Mouse (Mus musculus): ENCODE data around the gene Gm340. TPM values are rescaled to one million over a fixed set of nuclear protein-coding genes. Genes with fewer than 3 reads are reported as not detected.

Gm340 gene
- polyA plus RNA-seq, 1 experiment from 2014 or later = 4.8 TPM

DNA sequence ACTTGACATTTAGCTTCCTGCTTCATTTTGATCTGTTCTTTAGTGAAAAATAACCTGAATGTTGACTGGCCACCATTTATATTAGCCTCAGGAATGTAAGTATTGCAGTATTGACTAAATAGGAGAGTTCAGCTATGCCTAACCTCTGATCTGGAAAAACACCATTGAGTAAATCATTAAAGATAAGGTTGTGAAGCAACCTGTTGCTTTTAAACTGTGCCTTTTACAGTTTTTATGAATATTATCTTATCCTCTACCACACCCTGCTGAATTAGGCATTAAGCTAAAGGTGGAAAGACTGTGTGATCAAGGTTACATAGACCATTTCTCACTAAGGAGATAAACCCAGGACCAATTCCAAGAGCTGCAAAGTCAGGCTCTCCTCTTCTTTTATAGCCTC, 4.6 kb upstream of the Gm340 start:
- Histone ChIP-seq H3K9ac (replicated peaks; ENCODE audit: low read length) (no peak overlapping the region), H3K9me3 (replicated peaks; ENCODE audit: control insufficient read depth, low read length) (no peaks in the 10 kb centered on the region), H3K4me1 (ENCODE audit: control insufficient read depth, insufficient read depth, low read length) (no peaks in the 10 kb centered on the region), H3K4me2 (ENCODE audit: low read depth, low read length) (no peak overlapping the region), H3K27me3 (ENCODE audit: control insufficient read depth, insufficient read depth, low read length) (no peaks in the 10 kb centered on the region), H3K27ac (replicated peaks; ENCODE audit: low read depth, low read length) (no peak overlapping the region), H3K36me3 (replicated peaks; ENCODE audit: control insufficient read depth, insufficient read depth, low read depth, low read length) (peaks cover 6% of the 10 kb centered on the region), H3K4me3 (ENCODE audit: low read depth, low read length) (no peak overlapping the region)
- ATAC-seq (replicated peaks; ENCODE audit: insufficient number of reproducible peaks, low FRiP score, low TSS enrichment, low read depth) (no peak), DNase-seq (ENCODE audit: low spot score) (no peak)

DNA sequence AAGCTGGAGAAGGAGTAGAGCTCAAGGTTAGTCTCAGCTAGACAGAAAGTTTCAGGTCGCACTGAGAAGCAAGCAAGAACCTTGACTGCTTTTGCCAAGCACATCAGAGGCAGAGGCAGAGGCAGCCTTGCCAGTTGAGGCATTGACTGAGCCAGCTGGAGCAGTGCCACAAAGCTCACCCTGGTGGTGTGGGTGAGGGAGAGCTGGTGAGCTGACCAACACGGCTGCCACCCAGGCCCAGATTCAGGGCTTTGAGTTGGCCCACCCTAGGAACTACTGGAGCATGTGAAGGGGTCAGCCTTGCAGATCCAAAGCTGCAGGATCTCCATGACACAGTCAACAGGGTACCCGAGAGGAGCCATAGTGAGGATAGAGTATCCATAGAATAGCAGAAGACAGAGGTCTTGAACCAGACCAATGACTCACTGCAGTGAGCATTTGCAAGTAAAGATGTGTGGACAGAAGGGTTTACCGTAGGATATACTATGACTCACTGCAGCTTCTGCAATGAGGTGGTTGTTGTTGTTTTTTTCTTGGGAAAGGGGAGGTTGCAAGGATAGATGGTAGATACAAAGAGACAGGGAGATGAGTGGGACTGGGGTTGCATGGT, 2.8 kb upstream of the Gm340 start:
- Histone ChIP-seq H3K27me3 (ENCODE audit: control insufficient read depth, insufficient read depth, low read length) (no peaks in the 10 kb centered on the region), H3K4me2 (ENCODE audit: low read depth, low read length) (no peak overlapping the region), H3K27ac (replicated peaks; ENCODE audit: low read depth, low read length) (no peak overlapping the region), H3K9ac (replicated peaks; ENCODE audit: low read length) (no peak overlapping the region), H3K4me1 (ENCODE audit: control insufficient read depth, insufficient read depth, low read length) (no peaks in the 10 kb centered on the region), H3K4me3 (ENCODE audit: low read depth, low read length) (no peak overlapping the region), H3K9me3 (replicated peaks; ENCODE audit: control insufficient read depth, low read length) (no peaks in the 10 kb centered on the region), H3K36me3 (replicated peaks; ENCODE audit: control insufficient read depth, insufficient read depth, low read depth, low read length) (peaks cover 9% of the 10 kb centered on the region)
- 90% methylated on average over 4 of the region's 4 CpGs for WGBS
- DNase-seq (ENCODE audit: low spot score) (no peak), ATAC-seq (replicated peaks; ENCODE audit: insufficient number of reproducible peaks, low FRiP score, low TSS enrichment, low read depth) (no peak)

DNA sequence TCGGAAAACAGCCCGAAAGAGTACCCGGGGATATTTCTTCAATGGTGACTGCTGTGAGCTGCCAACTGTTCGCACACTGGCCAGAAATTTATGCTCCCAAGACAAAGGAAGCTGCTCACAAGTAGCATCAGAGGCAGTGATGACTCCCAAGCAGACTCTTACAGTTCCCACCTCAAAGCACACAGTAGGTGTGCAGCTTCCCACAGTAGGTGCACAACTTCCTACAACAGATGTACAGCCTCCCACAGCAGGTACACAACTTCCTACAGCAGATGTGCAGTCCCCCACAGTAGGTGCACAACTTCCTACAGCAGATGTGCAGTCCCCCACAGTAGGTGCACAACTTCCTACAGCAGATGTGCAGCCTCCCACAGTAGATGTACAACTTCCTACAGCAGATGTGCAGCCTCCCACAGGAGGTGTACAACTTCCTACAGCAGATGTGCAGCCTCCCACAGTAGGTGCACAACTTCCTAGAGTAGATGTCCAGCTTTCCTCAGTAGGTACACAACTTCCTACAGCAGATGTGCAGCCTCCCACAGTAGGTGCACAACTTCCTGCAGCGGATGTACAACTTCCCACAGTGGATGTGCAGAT, 846 bp downstream of the Gm340 start:
- Histone ChIP-seq H3K36me3 (replicated peaks; ENCODE audit: control insufficient read depth, insufficient read depth, low read depth, low read length) (peaks cover 9% of the 10 kb centered on the region), H3K4me1 (ENCODE audit: control insufficient read depth, insufficient read depth, low read length) (no peaks in the 10 kb centered on the region), H3K27ac (replicated peaks; ENCODE audit: low read depth, low read length) (no peak overlapping the region), H3K9me3 (replicated peaks; ENCODE audit: control insufficient read depth, low read length) (no peaks in the 10 kb centered on the region), H3K4me3 (ENCODE audit: low read depth, low read length) (no peak overlapping the region), H3K9ac (replicated peaks; ENCODE audit: low read length) (no peak overlapping the region), H3K4me2 (ENCODE audit: low read depth, low read length) (no peak overlapping the region), H3K27me3 (ENCODE audit: control insufficient read depth, insufficient read depth, low read length) (no peaks in the 10 kb centered on the region)
- WGBS = 97% methylated on average over 5 of the region's 5 CpGs
- ATAC-seq (replicated peaks; ENCODE audit: insufficient number of reproducible peaks, low FRiP score, low TSS enrichment, low read depth) (no peak), DNase-seq (ENCODE audit: low spot score) (no peak)

DNA sequence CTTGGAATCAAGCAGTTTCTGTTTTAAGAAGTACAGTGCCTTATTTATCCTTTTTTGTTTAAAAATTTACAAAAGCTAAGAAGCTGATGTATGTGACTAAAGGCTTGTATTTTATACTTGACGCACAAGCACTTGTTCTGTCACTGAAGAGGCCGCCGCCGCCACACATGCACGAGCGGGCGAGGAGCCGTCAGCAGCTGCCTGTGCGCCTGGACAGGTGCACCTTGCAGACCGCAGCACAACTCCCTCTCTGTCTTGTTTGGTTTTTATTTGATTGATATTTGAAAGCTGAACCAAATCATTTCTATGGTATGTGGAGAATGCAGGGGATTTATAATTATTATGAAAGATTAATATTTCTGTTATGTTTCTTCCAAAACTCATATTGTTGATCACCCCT, 4.6 kb downstream of the Gm340 start:
- Histone ChIP-seq H3K4me3 (ENCODE audit: low read depth, low read length) (no peak overlapping the region), H3K36me3 (replicated peaks; ENCODE audit: control insufficient read depth, insufficient read depth, low read depth, low read length) (peaks cover 9% of the 10 kb centered on the region), H3K27me3 (ENCODE audit: control insufficient read depth, insufficient read depth, low read length) (no peaks in the 10 kb centered on the region), H3K4me1 (ENCODE audit: control insufficient read depth, insufficient read depth, low read length) (no peaks in the 10 kb centered on the region), H3K4me2 (ENCODE audit: low read depth, low read length) (no peak overlapping the region), H3K9me3 (replicated peaks; ENCODE audit: control insufficient read depth, low read length) (no peaks in the 10 kb centered on the region), H3K27ac (replicated peaks; ENCODE audit: low read depth, low read length) (no peak overlapping the region), H3K9ac (replicated peaks; ENCODE audit: low read length) (no peak overlapping the region)
- WGBS = 94% methylated on average over 10 of the region's 10 CpGs
- ATAC-seq (replicated peaks; ENCODE audit: insufficient number of reproducible peaks, low FRiP score, low TSS enrichment, low read depth) = no peak
- DNase-seq (ENCODE audit: low spot score) = no peak

DNA sequence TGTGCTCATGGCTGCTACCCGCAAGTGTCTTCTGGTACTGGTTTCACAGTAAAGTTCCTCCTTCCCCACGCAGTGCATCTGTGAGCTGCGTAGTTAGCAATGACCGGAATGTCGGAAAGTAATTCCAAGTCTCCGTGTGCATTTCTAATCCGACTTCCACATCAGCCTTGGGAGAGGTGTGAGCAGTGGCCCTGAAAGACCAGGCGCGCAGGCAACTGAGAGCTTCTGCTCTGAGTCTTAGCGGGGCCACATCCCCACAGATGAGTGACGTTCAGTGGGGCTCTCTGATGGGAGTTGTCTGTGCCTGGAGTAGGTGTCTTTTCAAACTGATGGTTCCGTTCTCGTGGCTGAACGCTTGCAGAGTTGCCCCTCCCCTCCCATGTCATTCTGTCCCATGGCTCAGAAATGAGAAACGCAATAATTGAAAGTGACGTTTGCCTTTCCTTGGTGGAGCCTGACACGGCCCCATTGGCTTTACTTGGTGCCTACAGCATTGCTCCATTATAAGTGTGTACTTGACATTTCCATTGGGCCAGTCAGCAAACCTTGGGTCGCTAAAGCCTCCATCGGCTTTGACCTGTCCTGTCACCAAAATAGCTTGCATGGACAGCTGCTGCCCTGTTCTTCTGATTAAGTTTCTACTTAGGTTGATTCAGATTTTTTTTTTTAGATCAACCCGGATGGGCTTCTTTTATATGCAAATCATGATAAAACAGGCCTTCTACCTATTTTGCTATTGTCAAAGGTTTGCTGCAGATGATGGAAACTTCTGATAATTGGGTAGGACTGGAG, 5.5 kb downstream of the Gm340 start:
- no peak overlapping the region for H3K4me3 ChIP-seq (ENCODE audit: low read depth, low read length)
- no peaks in the 10 kb centered on the region for H3K27me3 ChIP-seq (ENCODE audit: control insufficient read depth, insufficient read depth, low read length)
- no peaks in the 10 kb centered on the region for H3K9me3 ChIP-seq (replicated peaks; ENCODE audit: control insufficient read depth, low read length)
- peaks cover 3% of the 10 kb centered on the region for H3K36me3 ChIP-seq (replicated peaks; ENCODE audit: control insufficient read depth, insufficient read depth, low read depth, low read length)
- no peaks in the 10 kb centered on the region for H3K4me1 ChIP-seq (ENCODE audit: control insufficient read depth, insufficient read depth, low read length)
- DNase-seq (ENCODE audit: low spot score) (no peak), ATAC-seq (replicated peaks; ENCODE audit: insufficient number of reproducible peaks, low FRiP score, low TSS enrichment, low read depth) (no peak)
- no peak overlapping the region for H3K9ac ChIP-seq (replicated peaks; ENCODE audit: low read length)
- no peak overlapping the region for H3K4me2 ChIP-seq (ENCODE audit: low read depth, low read length)
- 87% methylated on average over 20 of the region's 20 CpGs for WGBS
- no peak overlapping the region for H3K27ac ChIP-seq (replicated peaks; ENCODE audit: low read depth, low read length)

DNA sequence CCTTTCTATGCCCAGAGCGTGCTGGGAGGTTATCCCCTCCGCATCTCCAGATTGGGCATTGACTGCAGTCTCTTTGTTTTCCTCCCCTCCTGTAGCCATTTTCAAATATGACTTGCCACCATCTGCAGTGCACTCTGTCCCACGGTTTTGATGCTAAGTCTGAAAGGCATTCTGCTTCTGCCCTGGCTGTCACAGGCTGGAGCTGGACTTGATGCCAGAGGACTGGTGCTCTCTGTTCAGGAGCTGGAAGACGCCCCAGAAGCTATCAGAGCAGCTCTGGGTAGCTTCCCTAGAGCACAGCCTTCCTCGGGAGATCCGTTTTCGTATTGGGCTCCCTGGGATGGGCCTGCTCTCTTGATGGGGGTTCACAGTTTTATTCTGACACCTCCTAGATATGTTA, 6.9 kb downstream of the Gm340 start:
- no peaks in the 10 kb centered on the region for H3K4me1 ChIP-seq (ENCODE audit: control insufficient read depth, insufficient read depth, low read length)
- H3K4me2 ChIP-seq (ENCODE audit: low read depth, low read length) = no peak overlapping the region
- DNase-seq (ENCODE audit: low spot score) = no peak
- ATAC-seq (replicated peaks; ENCODE audit: insufficient number of reproducible peaks, low FRiP score, low TSS enrichment, low read depth) = no peak
- H3K9me3 ChIP-seq (replicated peaks; ENCODE audit: control insufficient read depth, low read length) = no peaks in the 10 kb centered on the region
- no peaks in the 10 kb centered on the region for H3K36me3 ChIP-seq (replicated peaks; ENCODE audit: control insufficient read depth, insufficient read depth, low read depth, low read length)
- no peak overlapping the region for H3K4me3 ChIP-seq (ENCODE audit: low read depth, low read length)
- no peak overlapping the region for H3K27ac ChIP-seq (replicated peaks; ENCODE audit: low read depth, low read length)
- no peak overlapping the region for H3K9ac ChIP-seq (replicated peaks; ENCODE audit: low read length)
- WGBS = 85% methylated on average over 7 of the region's 7 CpGs
- H3K27me3 ChIP-seq (ENCODE audit: control insufficient read depth, insufficient read depth, low read length) = no peaks in the 10 kb centered on the region

DNA sequence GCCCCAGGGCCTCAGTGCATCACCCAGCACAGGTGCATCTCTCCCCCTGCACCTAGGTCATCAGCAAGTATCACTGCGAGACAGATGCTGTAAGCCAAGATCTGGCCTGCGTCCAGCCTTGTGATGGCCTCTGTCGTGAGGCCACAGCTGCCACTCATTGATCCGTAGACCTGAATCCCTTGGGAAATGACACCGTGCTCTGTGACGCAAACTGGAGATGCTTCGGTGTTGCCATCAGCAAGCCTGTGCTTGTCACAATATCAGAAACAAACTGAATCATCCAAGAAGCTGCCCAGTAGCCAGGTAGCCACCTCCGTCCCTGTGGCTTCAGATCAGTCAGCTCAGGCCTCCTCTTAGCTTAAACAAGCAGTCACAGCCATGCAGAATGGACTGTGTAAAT, 7.5 kb downstream of the Gm340 start:
- DNase-seq (ENCODE audit: low spot score) = no peak
- Histone ChIP-seq H3K9ac (replicated peaks; ENCODE audit: low read length) (no peak overlapping the region), H3K27me3 (ENCODE audit: control insufficient read depth, insufficient read depth, low read length) (no peaks in the 10 kb centered on the region), H3K4me3 (ENCODE audit: low read depth, low read length) (no peak overlapping the region), H3K9me3 (replicated peaks; ENCODE audit: control insufficient read depth, low read length) (no peaks in the 10 kb centered on the region), H3K36me3 (replicated peaks; ENCODE audit: control insufficient read depth, insufficient read depth, low read depth, low read length) (no peaks in the 10 kb centered on the region), H3K27ac (replicated peaks; ENCODE audit: low read depth, low read length) (no peak overlapping the region), H3K4me2 (ENCODE audit: low read depth, low read length) (no peak overlapping the region), H3K4me1 (ENCODE audit: control insufficient read depth, insufficient read depth, low read length) (no peaks in the 10 kb centered on the region)
- 77% methylated on average over 8 of the region's 8 CpGs for WGBS
- ATAC-seq (replicated peaks; ENCODE audit: insufficient number of reproducible peaks, low FRiP score, low TSS enrichment, low read depth) = no peak

DNA sequence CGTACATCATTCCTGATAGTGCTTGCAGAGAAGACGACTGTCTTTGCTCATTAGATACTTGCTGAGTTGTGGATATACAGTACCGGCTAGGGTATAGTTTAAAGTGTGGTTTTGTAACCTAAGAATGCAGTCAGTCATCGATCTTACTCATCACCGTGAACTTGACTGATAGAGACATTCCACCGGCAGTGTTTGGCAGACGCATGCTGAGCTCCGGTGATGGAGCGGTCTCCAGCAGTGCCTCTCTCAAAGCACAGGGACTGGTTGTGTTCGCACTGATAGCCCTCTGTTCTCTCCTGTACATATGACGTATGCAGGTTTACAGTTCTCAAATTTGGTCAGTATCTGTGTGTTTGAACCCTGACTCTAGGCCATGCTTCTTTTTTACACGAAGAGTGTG, 9.6 kb downstream of the Gm340 start:
- no peaks in the 10 kb centered on the region for H3K27me3 ChIP-seq (ENCODE audit: control insufficient read depth, insufficient read depth, low read length)
- H3K4me2 ChIP-seq (ENCODE audit: low read depth, low read length) = no peak overlapping the region
- ATAC-seq (replicated peaks; ENCODE audit: insufficient number of reproducible peaks, low FRiP score, low TSS enrichment, low read depth) = no peak
- H3K27ac ChIP-seq (replicated peaks; ENCODE audit: low read depth, low read length) = no peak overlapping the region
- H3K4me3 ChIP-seq (ENCODE audit: low read depth, low read length) = no peak overlapping the region
- WGBS = 80% methylated on average over 12 of the region's 12 CpGs
- H3K36me3 ChIP-seq (replicated peaks; ENCODE audit: control insufficient read depth, insufficient read depth, low read depth, low read length) = no peaks in the 10 kb centered on the region
- H3K9me3 ChIP-seq (replicated peaks; ENCODE audit: control insufficient read depth, low read length) = no peaks in the 10 kb centered on the region
- DNase-seq (ENCODE audit: low spot score) = no peak
- H3K4me1 ChIP-seq (ENCODE audit: control insufficient read depth, insufficient read depth, low read length) = no peaks in the 10 kb centered on the region
- no peak overlapping the region for H3K9ac ChIP-seq (replicated peaks; ENCODE audit: low read length)

Measured in embryonic facial prominence, embryonic 11.5 days (tissue).